Mouse (Mus musculus) heart, embryonic 13.5 days (tissue): ENCODE data around the gene Ndufs3. TPM values are rescaled to one million over a fixed set of nuclear protein-coding genes. Genes with fewer than 3 reads are reported as not detected.

Experiments
- ATAC-seq: fragments of 200-750 bp; cut with Nextera tagmentation; 2 replicates; pipeline ENCODE4 v1.8.0; 2017; ENCODE audit warnings: moderate TSS enrichment; ENCODE audit not compliant: insufficient number of reproducible peaks, low FRiP score, low TSS enrichment; ENCODE audit errors: extremely low read depth
- H3K27ac ChIP-seq: fragments of 300-500 bp; sonication (generic); replicated peaks from 2 replicates; pipeline ENCODE4 v1.5.1; 2015; ENCODE audit warnings: moderate library complexity, mild to moderate bottlenecking, inconsistent platforms
- H3K27me3 ChIP-seq: fragments of 300-500 bp; sonication (generic); replicated peaks from 2 replicates; pipeline ENCODE4 v1.6.1; 2015; ENCODE audit warnings: mild to moderate bottlenecking, inconsistent platforms
- H3K36me3 ChIP-seq: fragments of 300-500 bp; sonication (generic); 2 replicates; pipeline ENCODE4 v1.6.1; 2015; ENCODE audit warnings: mild to moderate bottlenecking, inconsistent platforms
- H3K4me1 ChIP-seq: fragments of 300-500 bp; sonication (generic); 2 replicates; pipeline ENCODE4 v1.6.1; 2015; ENCODE audit warnings: inconsistent platforms
- H3K4me2 ChIP-seq: fragments of 300-500 bp; sonication (generic); 2 replicates; pipeline ENCODE4 v1.6.1; 2015; ENCODE audit warnings: inconsistent platforms, mild to moderate bottlenecking, moderate library complexity
- H3K4me3 ChIP-seq: fragments of 300-500 bp; sonication (generic); 2 replicates; pipeline ENCODE4 v1.5.1; 2015; ENCODE audit warnings: moderate library complexity, mild to moderate bottlenecking, inconsistent platforms
- H3K9ac ChIP-seq: fragments of 300-500 bp; sonication (generic); 2 replicates; pipeline ENCODE4 v1.6.1; 2015; ENCODE audit warnings: inconsistent platforms, mild to moderate bottlenecking, moderate library complexity
- H3K9me3 ChIP-seq: fragments of 300-500 bp; sonication (generic); 2 replicates; pipeline ENCODE4 v1.6.1; 2016; ENCODE audit warnings: inconsistent platforms
- WGBS: fragments of 180-500 bp; shearing (Covaris S2); methylation state at CpG from one replicate; pipeline ENCODE4 v1.1.7; 2015; ENCODE audit warnings: mixed read lengths; 5-methylcytosine and 5-hydroxymethylcytosine counted together
- polyA plus RNA-seq: library from polyadenylated mRNA; unstranded; fragments of >200 nt; fragmentation: Nextera tagmentation; extraction: Ambion mirVana; gene quantifications from 2 replicates; pipeline ENCODE4 v1.2.1, GENCODE M21; 2015

Ndufs3 gene
- polyA plus RNA-seq, 1 experiment from 2014 or later: 314 TPM

DNA sequence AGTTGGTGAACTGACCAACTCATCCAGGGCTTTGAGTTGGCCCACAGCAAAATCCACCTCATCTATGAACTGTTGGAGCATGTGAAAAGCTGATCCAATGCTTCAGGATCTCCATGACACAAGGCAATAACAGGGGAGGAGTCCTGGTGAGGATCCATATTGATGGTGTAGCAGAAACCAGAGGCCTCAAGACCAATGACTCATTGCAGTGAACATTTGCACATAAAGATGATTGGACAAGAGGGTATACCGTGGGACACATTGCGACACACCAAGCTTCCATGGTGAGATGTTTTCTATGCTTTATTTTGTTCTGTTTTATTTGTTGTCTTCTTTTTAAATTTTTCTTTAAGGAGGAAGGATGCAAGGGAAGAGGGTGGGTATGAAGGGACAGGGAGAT lies 18.0 kb upstream of the Ndufs3 start:
- 94% methylated on average over 2 of the region's 2 CpGs for WGBS
- no peaks in the 10 kb centered on the region for H3K9me3 ChIP-seq
- peaks cover 18% of the 10 kb centered on the region for H3K4me1 ChIP-seq
- no peak overlapping the region for H3K4me2 ChIP-seq
- no peak overlapping the region for H3K27ac ChIP-seq
- H3K36me3 ChIP-seq: no peaks in the 10 kb centered on the region
- H3K9ac ChIP-seq: no peak overlapping the region
- H3K27me3 ChIP-seq: no peaks in the 10 kb centered on the region
- no peak for ATAC-seq
- H3K4me3 ChIP-seq: no peak overlapping the region

DNA sequence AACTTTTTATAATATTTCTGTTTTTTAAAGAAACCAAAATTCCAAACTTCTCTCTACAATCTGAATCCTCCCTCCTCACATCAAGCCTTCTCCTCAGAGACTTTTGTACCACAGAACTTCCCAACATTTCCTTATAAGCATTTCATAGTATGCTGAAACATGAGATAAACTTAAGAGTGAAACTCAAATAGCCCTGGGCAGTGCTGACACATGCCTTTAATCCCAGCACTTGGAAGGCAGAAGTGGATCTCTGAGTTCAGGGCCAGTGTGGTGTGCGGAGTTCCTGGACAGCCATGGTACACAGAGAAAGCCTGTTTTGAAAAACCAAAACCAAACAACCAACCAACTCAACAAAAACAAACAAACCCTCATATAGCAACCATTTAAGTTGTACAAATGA lies 16.6 kb upstream of the Ndufs3 start:
- Histone ChIP-seq H3K4me3 (no peak overlapping the region), H3K9me3 (no peaks in the 10 kb centered on the region), H3K9ac (no peak overlapping the region; the same call in 1 of the 2 replicates), H3K27ac (peak overlapping the region; percentile 67), H3K4me1 (peaks cover 28% of the 10 kb centered on the region), H3K27me3 (no peaks in the 10 kb centered on the region), H3K36me3 (no peaks in the 10 kb centered on the region), H3K4me2 (no peak overlapping the region)
- WGBS: 58% methylated on average over 1 of the region's 1 CpGs
- no peak for ATAC-seq

DNA sequence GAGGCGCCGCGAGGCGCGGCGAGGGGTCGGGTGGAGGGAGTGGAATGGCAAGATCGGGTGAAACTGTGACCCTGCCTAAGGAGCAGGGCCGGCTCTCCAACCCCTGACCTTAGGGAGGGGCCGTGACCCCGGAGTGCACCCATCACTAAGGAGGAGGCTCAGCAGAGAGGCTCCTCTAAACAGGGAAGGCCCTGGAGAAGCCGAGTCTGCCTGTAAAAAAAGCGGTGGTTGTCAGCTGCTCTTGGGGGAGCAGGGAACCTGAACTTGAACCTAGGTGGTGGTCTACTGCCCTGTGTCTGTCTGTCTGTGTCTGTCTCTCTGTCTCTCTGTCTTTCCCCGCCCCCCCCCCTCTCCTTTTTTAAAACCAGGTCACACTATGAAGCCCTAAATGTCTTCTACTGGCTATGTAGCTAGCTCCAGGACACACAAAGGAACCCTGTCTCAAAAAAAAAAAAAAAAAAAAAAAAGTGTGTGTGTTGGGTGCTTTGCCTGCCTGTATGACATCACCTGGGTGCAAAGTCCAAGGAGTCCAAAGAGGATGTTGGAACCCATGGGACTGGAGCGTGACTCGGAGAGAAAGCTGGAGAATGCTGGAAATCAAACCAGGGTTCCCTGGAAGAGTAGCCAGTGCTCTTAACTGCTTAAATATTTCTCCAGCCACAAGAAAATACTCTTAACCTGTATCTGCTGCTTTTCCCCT lies 13.5 kb upstream of the Ndufs3 start:
- peak; percentile 37; the same call in 1 of the 2 replicates for ATAC-seq
- peak overlapping the region; percentile 99 for H3K9ac ChIP-seq
- peaks cover 23% of the 10 kb centered on the region for H3K36me3 ChIP-seq
- peak overlapping the region; percentile 79 for H3K4me2 ChIP-seq
- H3K4me1 ChIP-seq: peaks cover 52% of the 10 kb centered on the region
- 12% methylated on average over 16 of the region's 16 CpGs for WGBS
- H3K27me3 ChIP-seq: no peaks in the 10 kb centered on the region
- H3K4me3 ChIP-seq: peak overlapping the region; percentile 85
- H3K9me3 ChIP-seq: no peaks in the 10 kb centered on the region
- peak overlapping the region; percentile 98 for H3K27ac ChIP-seq

DNA sequence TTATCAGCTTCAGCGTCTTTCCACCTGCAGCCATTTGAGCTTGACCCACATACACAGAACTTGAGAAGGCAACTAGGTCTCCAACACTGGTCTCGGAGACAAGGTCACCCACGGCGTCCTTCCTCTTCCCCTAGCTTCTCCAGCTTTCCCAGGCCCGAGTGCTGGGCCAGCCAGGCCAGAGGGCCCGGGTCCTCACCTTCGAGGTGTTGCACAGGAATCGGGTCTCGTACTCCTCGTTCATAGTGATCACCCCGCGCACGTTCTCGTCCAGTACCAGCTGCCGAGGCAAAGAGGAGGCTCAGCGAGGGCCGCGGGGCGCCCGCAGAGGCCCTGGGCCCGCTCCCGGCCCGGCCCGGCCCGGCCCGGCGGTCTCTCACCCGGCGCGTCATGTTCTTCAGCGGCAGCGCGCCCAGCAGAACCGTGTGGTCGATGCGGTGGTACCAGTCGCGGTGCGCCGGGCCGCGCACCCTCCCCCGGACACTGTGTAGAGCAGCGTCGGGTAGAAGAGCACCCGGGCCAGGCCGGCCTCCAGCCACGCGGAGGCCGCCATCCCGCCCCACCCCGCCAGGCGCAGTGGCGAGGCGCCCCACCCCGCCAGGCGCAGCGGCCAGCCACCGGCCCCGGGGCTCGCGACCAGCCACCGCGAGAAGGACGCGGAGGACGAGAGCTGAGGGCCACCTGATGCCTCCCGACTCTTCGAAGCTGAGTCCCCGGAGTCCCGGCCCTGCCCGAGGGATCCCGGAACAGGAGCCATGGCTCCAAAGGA lies 12.8 kb upstream of the Ndufs3 start:
- H3K9me3 ChIP-seq: no peaks in the 10 kb centered on the region
- H3K4me3 ChIP-seq: peak overlapping the region; percentile 85
- H3K4me1 ChIP-seq: peaks cover 52% of the 10 kb centered on the region
- WGBS: under 1% methylated on average over 72 of the region's 73 CpGs
- H3K27ac ChIP-seq: peak overlapping the region; percentile 98
- H3K27me3 ChIP-seq: no peaks in the 10 kb centered on the region
- peak overlapping the region; percentile 79 for H3K4me2 ChIP-seq
- H3K9ac ChIP-seq: peak overlapping the region; percentile 99
- peaks cover 30% of the 10 kb centered on the region for H3K36me3 ChIP-seq
- ATAC-seq: peak; percentile 79

DNA sequence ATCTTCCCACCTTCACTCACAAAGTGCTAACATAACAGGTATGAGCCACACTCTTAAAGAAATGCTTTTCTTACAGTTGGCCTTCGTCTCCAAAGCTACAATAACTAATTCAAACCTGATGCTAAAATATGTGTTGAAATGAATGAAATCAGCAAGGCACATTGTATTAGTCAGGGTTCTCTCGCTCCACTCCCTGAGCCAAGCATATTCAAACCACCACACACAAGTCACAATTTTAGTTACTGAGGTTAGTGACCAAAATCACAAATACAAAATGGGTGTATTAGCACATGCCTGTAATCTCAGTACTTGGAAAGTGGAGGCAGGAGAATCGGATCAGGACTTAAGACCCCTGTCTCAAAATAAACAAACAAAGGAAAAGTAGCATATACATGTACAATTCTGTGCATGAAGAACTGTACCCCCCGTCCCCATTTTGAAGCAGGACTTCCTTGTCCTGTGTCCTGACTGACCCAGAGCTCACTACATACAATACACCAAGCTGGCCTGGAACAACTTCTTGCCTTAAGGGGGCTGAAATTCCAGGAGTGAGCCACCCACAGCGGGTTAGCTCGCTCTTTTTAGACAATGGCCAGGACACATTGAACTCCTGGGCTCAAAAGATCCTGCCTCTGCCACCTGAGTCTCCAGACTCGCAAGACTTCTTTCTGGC lies 12.1 kb upstream of the Ndufs3 start:
- Histone ChIP-seq H3K4me3 (peak overlapping the region; percentile 85), H3K9me3 (no peaks in the 10 kb centered on the region), H3K36me3 (peaks cover 35% of the 10 kb centered on the region), H3K4me2 (peak overlapping the region; percentile 79), H3K4me1 (peaks cover 54% of the 10 kb centered on the region), H3K27me3 (no peaks in the 10 kb centered on the region), H3K9ac (peak overlapping the region; percentile 99), H3K27ac (peak overlapping the region; percentile 98)
- WGBS: 19% methylated on average over 7 of the region's 7 CpGs
- no peak for ATAC-seq

DNA sequence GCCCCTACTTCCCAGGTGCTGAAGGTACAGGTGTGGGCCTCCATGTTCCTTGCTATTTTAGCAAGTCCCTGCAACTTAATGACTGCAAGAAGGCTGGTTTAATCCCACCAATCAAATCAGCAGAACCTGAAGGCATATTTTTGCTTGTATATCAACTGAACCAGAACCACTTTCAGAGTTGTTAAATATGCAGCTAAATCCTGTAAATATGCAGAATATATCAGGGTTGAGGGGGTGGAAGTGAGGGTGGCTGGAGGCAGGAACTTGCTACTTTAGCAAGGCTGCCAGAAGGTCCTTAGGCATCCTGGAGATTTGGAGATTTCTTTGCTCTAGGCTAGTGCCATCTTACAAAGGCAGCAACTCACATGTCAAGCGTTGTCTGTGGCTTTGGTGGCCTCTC lies 10.9 kb upstream of the Ndufs3 start:
- H3K4me2 ChIP-seq: peak overlapping the region; percentile 79

DNA sequence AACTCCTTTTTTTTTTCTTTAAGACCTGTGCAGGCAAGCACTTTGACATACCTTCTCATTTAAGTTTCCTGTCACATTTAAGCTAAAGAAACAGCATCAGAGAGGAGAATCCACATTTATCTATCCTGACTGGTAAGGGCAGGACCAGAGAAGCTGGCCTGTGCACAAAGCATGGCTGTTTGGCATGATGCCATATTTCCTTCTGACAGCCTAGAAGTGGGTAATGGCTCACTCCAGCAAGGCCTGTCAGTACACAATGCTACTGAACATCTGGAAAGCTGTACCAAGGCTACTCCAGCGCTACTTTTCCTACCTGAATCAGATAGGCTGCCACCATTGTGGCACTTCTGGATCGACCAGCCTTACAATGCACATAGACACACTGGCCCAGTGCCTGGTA lies 9.0 kb upstream of the Ndufs3 start:
- ATAC-seq: no peak
- Histone ChIP-seq H3K4me2 (no peak overlapping the region), H3K9me3 (no peaks in the 10 kb centered on the region), H3K36me3 (peaks cover 66% of the 10 kb centered on the region), H3K4me1 (peaks cover 54% of the 10 kb centered on the region), H3K27ac (peak overlapping the region; percentile 51), H3K9ac (no peak overlapping the region; the same call in 1 of the 2 replicates), H3K4me3 (no peak overlapping the region), H3K27me3 (no peaks in the 10 kb centered on the region)
- 59% methylated on average over 2 of the region's 2 CpGs for WGBS

More for the DNA sequence above, 10.9 kb upstream of the Ndufs3 start:
- peaks cover 44% of the 10 kb centered on the region for H3K4me1 ChIP-seq
- 87% methylated on average over 1 of the region's 1 CpGs for WGBS
- peak overlapping the region; percentile 99 for H3K9ac ChIP-seq
- ATAC-seq: no peak
- H3K9me3 ChIP-seq: no peaks in the 10 kb centered on the region
- no peak overlapping the region for H3K4me3 ChIP-seq
- no peak overlapping the region for H3K27ac ChIP-seq
- no peaks in the 10 kb centered on the region for H3K27me3 ChIP-seq
- peaks cover 47% of the 10 kb centered on the region for H3K36me3 ChIP-seq

DNA sequence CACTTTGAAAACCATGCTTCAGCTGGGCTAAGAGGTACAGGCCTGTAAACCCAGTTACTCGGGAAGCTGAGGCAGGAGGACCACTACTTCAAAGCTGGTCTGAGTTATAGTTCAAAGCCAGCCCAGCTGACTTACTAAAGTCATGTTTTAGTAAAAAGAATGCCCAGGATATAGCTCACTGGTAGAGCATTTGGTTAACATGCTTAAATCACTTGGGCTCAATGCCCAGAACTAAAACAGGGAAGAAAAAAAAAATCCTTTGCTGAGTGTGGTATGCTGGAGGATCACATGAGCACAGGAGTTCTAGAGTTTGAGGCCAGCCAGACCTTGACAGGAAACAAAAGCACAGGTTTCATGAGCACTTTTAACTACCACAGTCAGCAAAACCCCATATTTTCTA lies 7.0 kb upstream of the Ndufs3 start:
- H3K4me2 ChIP-seq: no peak overlapping the region
- H3K9ac ChIP-seq: no peak overlapping the region
- no peak overlapping the region for H3K4me3 ChIP-seq
- 80% methylated on average over 1 of the region's 1 CpGs for WGBS
- H3K27me3 ChIP-seq: no peaks in the 10 kb centered on the region
- ATAC-seq: no peak
- no peaks in the 10 kb centered on the region for H3K9me3 ChIP-seq
- peaks cover 43% of the 10 kb centered on the region for H3K4me1 ChIP-seq
- no peak overlapping the region for H3K27ac ChIP-seq
- peaks cover 85% of the 10 kb centered on the region for H3K36me3 ChIP-seq

DNA sequence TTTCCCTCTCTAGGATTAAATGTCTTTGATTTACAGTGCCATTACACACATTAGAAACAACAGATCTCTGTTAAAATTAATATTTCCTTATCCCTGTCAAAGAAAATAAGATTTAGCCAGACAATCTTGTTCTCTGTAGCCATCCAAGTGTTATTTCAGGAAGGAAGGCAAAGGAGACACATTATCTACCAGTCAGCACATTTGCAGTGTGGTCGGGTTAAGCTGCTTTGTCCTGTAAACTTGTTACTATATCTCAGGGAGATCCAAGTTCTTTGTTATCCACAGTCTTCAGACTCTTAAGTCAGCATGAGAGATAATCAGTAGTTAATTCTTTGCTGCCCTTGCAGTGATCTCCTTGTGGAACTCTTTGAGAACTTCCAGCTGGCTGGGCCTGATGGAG lies 6.2 kb upstream of the Ndufs3 start:
- Histone ChIP-seq H3K27me3 (no peaks in the 10 kb centered on the region), H3K36me3 (peaks cover 89% of the 10 kb centered on the region)
- ATAC-seq: no peak

DNA sequence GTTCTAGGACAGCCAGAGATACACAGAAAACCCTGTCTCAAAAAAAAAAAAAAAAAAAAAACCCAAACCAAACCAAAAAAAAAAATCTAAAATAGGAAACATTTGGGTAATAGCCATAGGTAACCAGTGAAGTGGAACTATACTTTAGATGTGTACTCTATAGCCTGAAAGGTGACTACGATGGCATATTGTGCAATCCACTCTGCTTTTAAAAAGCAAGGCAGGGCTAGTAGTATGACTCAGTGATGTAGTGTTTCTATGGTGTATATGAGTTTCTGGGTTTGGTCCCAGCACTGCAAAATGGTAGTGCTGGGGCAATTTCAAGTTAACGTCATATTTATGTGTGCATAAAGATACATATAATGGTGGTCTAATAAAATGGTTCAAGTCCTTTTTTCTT lies 2.1 kb upstream of the Ndufs3 start:
- H3K9me3 ChIP-seq: no peaks in the 10 kb centered on the region
- no peak overlapping the region for H3K27ac ChIP-seq
- H3K4me2 ChIP-seq: no peak overlapping the region
- ATAC-seq: no peak
- H3K4me3 ChIP-seq: no peak overlapping the region
- 97% methylated on average over 2 of the region's 2 CpGs for WGBS
- no peak overlapping the region for H3K9ac ChIP-seq
- no peaks in the 10 kb centered on the region for H3K27me3 ChIP-seq
- H3K4me1 ChIP-seq: peaks cover 40% of the 10 kb centered on the region
- peaks cover 69% of the 10 kb centered on the region for H3K36me3 ChIP-seq

More for the DNA sequence above, 6.2 kb upstream of the Ndufs3 start:
- Histone ChIP-seq H3K9ac (no peak overlapping the region), H3K4me3 (no peak overlapping the region), H3K9me3 (no peaks in the 10 kb centered on the region), H3K4me1 (peaks cover 41% of the 10 kb centered on the region), H3K4me2 (no peak overlapping the region), H3K27ac (no peak overlapping the region)
- 68% methylated on average over 1 of the region's 1 CpGs for WGBS

DNA sequence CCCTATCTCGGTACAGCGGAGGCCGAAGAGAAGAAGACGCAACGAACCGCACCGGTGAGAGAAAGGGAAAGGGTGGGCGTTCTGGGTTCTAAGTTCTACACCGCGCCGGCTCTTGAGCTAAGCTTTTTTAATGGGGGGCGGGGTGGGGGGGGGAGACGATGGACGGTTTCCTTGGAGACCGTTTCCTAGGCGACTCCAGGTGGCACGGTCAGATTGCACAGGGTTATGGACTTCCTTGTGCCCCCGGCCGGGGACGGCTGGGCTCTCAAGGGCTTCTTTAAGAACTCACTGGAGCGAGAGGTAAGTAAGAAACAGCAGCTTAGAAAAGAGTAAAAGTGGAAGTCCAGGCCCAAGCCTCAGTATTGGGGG lies 213 bp upstream of the Ndufs3 start:
- peak; percentile 45; the same call in 1 of the 2 replicates for ATAC-seq
- peak overlapping the region; percentile 84 for H3K4me2 ChIP-seq
- WGBS: under 1% methylated on average over 21 of the region's 21 CpGs
- H3K4me1 ChIP-seq: peaks cover 37% of the 10 kb centered on the region
- peaks cover 68% of the 10 kb centered on the region for H3K36me3 ChIP-seq
- peak overlapping the region; percentile 94 for H3K27ac ChIP-seq
- no peaks in the 10 kb centered on the region for H3K27me3 ChIP-seq
- H3K9ac ChIP-seq: peak overlapping the region; percentile 96
- H3K9me3 ChIP-seq: no peaks in the 10 kb centered on the region
- H3K4me3 ChIP-seq: peak overlapping the region; percentile 82
